Mouse (Mus musculus) testis, postnatal 10 days (tissue): ENCODE measurements at regions not wholly inside any gene's neighbourhood (a gene's known extent, or its start where the extent isn't known, plus 50 kb on each side); places are given as distances from the start of the nearest gene placed in this dataset.
"Not testable (repeated sequence)": the region's sequence is repeated elsewhere in the genome, so short reads cannot be mapped to it uniquely, and the experiment has no call there.

Experiments
- DNase-seq: peaks from one replicate; pipeline ENCODE4 v3.0.0; 2021; ENCODE audit warnings: low spot score

DNA sequence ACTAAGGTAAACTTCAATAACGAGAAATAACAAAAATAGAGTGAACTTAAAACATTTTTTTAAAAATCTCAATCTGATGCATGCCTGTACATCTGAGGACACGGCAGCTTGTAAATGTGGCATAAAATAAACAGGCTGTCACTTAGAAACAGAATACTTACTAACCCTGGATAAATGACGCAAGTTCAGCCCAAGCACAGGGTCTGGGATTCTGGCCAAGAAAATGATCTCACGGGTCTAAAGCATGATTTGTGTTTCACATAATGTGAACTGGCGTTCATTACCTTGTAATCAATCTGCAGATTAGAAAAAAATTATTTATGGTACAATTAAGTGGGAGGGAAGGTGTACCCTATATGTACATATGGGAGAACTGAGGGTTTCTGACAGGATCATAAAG lies 512.1 kb upstream of the Vrk2 start:
- no peak for DNase-seq

- no peak for DNase-seq
These were observed 509.1 kb upstream of the Vrk2 start for GRCm38 (mm10) chr11:27102906-27103305.

GRCm38 (mm10) chr11:27102045-27102444 lies 508.2 kb upstream of the Vrk2 start:
- DNase-seq = no peak

DNA sequence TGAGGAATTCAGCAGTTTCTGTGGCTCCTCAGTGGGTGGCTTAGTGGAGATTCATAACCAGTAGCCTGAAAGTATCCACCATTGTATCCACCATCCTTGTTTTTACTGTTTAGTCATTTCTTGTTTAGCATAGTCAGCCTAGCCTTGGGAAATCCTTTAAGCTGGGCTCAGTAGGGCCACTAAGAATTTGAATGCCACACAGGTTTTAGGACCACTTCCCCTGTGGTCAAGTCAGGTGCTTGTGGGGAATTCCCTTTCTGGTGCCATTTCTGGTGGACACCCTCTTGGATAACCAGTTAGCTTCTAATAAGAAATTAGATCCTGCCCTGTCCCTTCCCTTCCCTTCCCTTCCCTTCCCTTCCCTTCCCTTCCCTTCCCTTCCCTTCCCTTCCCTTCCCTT lies 502.8 kb upstream of the Vrk2 start:
- DNase-seq = no peak

GRCm38 (mm10) chr11:27095460-27095859 lies 501.7 kb upstream of the Vrk2 start:
- not testable (repeated sequence) for DNase-seq

DNA sequence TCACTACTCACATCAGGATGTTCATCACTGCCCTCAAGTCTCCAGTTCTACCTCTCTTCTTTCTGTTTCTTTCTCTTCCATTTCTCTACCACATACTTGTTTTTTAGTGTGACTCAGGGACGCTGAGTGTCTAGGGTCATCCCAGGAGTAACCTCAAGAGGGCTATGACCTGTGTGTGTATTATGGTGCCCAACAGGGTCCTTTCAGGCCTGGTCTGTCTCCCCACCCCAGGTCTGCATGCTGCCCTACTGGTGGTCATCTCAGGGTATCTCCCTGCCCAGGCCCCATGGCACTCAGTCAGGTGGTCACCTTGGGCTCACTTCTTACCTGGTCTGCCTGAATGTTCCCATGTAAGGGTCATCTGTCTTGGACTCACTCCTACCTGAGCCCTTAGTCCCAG lies 492.7 kb upstream of the Vrk2 start:
- DNase-seq = no peak

GRCm38 (mm10) chr11:27081188-27081587 lies 487.4 kb upstream of the Vrk2 start:
- no peak for DNase-seq

- no peak for DNase-seq
These were observed 476.6 kb upstream of the Vrk2 start for GRCm38 (mm10) chr11:27070381-27070780.

DNA sequence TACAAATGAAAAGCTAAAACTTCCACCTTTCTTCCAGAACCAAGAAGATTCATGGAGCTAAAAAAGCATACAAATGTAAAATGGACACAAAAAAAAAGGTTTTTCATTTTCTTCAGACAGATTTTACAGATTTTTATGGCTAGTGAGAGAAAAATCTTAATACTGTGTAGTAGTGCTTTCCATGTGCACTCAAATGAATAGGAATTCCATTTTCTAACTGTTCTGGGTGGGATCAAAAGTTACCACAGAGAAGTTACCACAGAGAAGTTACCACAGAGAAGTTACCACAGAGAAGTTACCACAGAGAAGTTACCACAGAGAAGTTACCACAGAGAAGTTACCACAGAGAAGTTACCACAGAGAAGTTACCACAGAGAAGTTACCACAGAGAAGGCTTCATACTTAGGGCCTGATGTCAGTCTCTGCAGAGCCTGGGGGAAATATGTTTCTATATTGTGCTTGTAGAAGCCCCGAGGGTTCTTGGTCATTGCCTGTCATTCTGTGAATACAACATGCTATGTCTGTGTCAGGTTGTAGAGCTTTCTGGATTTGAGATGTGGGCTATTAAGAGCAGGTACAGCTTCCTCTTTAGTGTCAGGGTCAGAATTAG lies 433.5 kb upstream of the Vrk2 start:
- DNase-seq = no peak

DNA sequence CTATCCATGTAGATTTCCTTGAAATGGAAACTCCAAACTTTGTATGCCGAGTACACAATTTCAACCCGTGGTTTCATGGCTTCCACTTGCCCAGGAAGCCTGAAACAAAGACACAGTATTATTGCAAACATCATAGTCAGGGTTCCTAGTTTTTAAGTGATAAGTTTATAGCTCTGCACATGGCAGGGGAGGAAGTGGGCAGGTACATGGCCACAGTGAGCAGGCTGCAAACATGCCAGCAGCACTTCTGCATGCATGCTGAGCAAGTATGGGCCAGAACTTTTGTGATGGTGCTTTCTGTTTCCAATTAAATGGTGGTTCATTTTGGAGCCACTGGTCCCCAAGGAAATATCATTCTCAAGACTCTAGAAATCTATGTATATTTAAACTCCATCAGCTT lies 431.7 kb upstream of the Vrk2 start:
- DNase-seq = no peak

DNA sequence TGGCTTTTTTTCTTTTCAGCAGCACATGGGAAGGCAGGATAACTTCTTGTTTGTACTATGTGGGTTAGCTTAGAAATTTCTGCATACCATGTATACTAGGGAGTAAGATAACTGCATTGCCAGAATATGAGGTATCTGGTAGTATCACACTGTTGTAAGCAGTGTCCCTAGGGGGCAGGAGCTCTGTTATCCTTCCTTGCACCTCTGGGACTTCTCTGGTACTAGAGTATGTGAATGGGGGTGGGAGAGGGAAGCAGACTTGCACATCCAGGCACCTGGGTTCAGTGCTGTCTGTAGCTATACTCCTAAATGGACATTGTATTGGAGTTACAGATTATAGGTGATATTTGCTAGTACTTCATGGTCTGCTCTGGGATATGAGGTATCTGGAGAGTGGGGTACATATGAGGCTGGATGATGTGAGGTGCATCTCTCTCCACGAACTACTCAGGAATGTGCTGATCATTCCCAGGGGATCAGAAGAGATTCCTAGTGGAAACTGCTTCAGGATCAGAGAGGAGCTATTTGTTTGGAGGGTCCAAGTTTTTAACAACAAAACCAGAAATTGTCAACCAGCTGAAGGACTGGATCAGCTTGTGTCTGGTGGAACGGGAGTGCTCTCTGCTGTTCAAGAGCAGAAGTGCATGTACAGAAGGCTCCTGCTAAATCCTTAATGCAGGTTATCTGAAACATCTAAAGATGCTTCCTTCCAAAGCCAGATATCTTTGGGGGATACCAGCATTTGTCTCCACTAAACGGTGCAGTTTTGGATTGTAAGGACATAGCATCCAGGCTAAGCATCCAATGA lies 402.7 kb upstream of the Vrk2 start:
- DNase-seq = no peak

- DNase-seq = no peak
These were observed 387.4 kb upstream of the Vrk2 start for GRCm38 (mm10) chr11:26981216-26981615.

GRCm38 (mm10) chr11:26972533-26973081 lies 378.8 kb upstream of the Vrk2 start:
- no peak for DNase-seq

GRCm38 (mm10) chr11:26971161-26971560 lies 377.4 kb upstream of the Vrk2 start:
- DNase-seq = no peak

GRCm38 (mm10) chr11:26967427-26967826 lies 373.6 kb upstream of the Vrk2 start:
- DNase-seq = no peak

- DNase-seq = peak; percentile 42
These were observed 369.3 kb upstream of the Vrk2 start for GRCm38 (mm10) chr11:26962928-26963667.

GRCm38 (mm10) chr11:26962040-26962927 lies 368.5 kb upstream of the Vrk2 start:
- no peak for DNase-seq

DNA sequence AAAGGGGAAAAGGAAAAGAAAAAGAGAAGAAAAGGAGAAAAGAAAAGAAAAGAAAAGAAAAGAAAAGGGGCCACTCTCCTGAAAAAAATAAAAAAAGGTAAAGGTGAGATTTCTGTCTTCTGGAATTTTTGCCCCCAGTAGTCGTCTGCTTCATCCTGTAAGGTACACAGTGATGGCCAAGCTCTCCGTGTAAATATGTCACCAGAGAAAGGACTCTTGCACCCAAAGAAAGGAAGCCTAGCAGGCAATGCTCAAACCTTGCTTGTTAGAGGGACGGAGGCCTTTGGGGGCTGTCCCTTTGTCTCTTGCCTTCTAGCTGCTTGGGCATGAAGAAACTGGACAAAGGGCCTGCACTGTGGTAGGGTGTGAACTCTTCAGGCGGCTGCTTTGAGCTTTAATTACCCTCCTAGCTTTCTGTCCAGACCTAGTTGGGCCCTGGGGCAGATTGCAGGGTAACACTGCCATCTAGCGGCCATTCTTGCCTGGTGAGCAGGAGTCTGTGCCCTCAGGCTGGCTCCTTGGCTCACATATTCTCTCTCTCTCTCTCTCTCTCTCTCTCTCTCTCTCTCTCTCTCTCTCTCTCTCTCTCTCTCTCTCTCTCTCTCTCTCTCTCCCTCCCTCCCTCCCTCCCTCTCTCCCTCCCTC lies 367.7 kb upstream of the Vrk2 start:
- DNase-seq = peak; percentile 92

- no peak for DNase-seq
These were observed 362.4 kb upstream of the Vrk2 start for GRCm38 (mm10) chr11:26956153-26956552.

DNA sequence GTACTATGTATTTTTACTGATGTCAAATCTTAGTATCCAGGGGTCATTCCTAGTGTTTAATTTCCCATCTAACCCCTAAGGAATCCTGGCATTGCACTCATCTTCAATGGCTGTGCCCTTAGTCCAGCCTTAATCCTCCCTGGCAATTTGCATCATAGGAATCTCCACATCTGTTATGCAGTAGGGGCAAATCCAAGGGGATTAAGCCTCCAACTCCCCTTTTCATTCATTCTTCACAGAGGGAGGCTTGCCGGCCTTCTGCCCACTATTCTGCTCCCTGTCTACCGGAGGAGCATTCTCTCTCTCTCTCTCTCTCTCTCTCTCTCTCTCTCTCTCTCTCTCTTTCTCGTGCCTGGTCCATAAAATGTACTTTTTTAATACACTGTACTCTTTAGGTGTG lies 338.0 kb upstream of the Vrk2 start:
- DNase-seq = no peak

GRCm38 (mm10) chr11:26907099-26907498 lies 313.3 kb upstream of the Vrk2 start:
- DNase-seq = no peak
